Mouse (Mus musculus): Measurements from ENCODE around the gene Mapk3.

Mapk3 gene

GRCm38 (mm10) chr7:126803181-126803580 lies 43.8 kb downstream of the Mapk3 start:
- DNase-seq: no peak

- DNase-seq: no peak
These were observed 44.4 kb downstream of the Mapk3 start for GRCm38 (mm10) chr7:126803751-126804150.

- DNase-seq: no peak
These were observed 47.6 kb downstream of the Mapk3 start for GRCm38 (mm10) chr7:126806956-126807355.

DNA sequence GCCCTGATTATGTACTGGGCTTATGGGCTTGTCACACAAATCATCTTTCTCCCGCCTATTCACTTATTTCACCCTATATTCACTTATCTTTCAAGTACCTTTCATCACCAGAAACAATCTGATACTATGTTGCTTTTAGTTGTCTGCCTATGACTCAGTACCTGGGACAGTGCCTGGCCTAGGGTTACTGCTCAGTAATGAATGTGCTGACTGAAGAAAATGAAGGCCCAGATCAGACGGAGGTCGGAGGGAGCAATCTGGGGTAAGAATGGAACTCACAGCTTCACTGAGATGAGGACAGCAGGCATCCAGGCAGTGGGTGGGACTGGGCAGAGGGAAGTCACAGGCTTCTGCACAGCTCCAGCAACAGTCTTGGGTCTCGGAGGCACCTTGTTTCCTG lies 48.0 kb downstream of the Mapk3 start:
- no peak for DNase-seq

DNA sequence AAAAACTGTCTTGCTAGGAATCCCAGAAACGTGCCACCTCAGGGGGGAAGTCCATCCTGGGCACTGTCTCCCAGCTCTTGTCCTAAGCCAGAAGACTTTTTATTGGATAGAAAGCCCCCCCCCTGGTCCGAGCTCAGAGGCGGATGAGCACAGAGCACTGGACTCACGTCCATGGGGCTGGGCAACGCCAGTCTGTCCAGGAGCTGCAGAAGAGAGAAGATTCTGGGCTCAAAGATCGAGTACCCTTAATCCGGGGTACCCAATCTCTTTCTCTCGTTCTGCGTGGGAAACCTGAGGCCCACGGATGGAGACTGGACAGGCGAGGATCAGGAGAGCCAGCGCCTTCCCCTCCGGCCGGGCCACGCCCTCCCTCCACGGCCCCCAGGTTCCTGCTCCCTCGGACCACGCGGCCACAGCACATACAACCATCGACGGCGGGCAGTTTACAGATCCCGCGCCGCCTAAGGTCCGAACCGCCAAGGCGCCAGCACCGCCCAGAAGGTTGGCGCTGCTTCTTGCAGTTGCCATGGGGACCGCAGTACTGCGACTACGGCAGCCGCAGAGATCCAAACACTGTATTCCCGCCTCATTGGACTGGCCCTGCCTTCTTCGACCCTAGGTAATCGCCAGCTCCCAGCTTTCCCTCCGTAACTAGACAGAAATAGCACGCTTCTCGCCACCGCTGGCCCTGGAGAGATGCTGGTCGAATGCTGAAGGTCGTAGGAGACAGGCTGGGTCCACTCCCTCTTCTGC lies 49.5 kb downstream of the Mapk3 start:
- DNase-seq: peak; percentile 54

DNA sequence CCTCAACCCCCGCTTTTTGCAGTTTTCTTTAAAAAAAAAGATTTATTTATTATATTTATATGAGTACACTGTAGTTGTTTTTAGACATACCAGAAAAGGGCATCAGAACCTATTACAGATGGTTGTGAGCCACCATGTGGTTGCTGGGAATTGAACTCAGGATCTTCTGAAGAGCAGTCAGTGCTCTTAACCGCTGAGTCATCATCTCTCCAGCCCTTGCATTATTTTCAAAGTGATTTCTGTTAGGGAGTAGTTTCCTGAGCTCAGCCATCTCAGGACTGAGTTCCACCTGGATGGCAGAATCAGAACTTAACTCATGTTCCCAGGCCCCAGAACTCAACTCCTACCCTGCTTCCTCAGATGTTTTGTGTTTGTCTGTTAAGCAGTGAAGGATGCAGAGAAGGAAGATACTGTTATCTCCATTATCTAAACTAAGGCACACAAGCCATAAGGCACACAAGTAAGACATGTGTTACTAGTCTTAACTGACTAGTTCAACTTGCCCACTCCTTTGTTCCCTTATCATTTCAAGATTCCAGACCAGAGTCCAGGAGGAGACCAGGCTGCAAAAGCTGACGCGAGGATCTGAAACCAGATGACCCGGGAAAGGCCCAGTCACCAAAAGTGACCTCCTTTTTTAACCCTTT lies 50.4 kb downstream of the Mapk3 start:
- DNase-seq: no peak
